Mouse (Mus musculus): ENCODE results near the gene Itga2b.
"Not testable (repeated sequence)": the region's sequence is repeated elsewhere in the genome, so short reads cannot be mapped to it uniquely, and the experiment has no call there.

Itga2b gene

GRCm38 (mm10) chr11:102410345-102410744 is 59.6 kb downstream of the Itga2b start:
- DNase-seq = not testable (repeated sequence)

DNA sequence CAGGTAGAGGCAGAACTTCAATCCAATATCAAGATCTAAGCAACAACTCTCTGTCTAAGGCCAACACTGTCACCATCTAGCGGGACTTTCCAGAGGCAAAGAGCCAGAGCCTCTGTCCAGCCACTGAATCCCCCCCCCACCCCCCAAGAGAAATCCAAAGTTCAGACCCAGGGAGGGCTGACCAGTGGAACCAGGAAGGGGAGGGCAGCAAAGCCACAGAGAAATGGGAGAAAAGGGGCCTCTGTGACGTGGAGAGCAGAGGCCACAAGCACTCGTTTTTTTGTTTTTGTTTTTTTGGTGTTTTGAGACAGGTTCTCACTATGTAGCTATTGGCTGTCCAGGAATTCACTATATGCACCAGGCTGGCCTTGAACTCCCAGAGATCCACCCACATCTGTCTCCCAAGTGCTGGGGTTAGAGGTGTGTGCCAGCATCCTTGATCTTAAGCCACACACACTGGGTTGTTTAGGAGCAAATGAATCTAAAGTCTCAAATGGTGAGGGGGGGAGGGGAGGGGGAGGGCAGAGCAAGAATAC is 60.1 kb downstream of the Itga2b start:
- DNase-seq = no peak

GRCm38 (mm10) chr11:102408888-102409794 is 60.8 kb downstream of the Itga2b start:
- peak; percentile 37 for DNase-seq

GRCm38 (mm10) chr11:102408344-102408876 is 61.5 kb downstream of the Itga2b start:
- DNase-seq = peak; percentile 97

DNA sequence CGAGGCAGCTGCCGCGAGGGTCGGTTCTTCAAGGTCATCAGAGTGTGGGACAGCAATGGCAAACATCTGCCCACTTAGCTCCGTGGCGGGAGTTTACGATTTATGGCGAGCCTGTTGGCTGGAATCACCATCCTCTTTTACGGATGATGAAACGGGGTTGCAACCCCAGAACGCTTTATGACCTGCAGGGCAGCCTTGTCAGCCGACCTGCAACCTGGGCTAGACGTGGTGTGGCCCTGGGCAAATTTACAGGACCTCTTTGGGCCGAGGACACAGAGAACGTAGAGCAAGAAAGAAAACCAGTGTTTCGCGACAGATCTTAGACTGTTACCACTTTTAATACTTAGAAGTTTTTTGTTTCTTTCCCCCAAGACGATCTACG is 62.1 kb downstream of the Itga2b start, which contains the start of gene Slc25a39:
Gene Slc25a39, minus strand, starts transcription at position 113 of the 382 bp plus-strand sequence.
- no peak for DNase-seq

- peak; percentile 93 for DNase-seq
Observed at GRCm38 (mm10) chr11:102406900-102407833, 62.8 kb downstream of the Itga2b start.

DNA sequence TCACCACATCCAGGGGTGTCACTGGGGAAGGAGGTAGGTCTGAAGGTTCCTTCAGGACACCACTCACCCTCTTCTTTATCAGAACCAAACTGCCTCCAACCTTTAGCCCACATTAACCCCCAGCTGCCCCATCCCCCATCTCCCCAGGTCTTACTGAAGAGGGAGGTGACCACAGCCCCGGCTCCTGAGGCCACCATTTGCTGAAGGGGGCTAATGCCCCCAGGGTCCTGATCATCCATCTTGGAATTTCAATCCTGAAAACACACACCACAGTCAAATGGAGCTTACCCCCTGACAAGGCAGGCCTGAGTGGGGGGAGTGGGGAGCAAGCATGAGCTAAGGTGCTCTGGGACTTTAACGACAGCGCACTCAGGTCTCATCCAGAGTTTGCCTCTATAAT is 63.5 kb downstream of the Itga2b start:
- no peak for DNase-seq

- DNase-seq = no peak
Observed at GRCm38 (mm10) chr11:102405544-102406285, 64.2 kb downstream of the Itga2b start.

- peak; percentile 43 for DNase-seq
Observed at GRCm38 (mm10) chr11:102404161-102405010, 65.5 kb downstream of the Itga2b start.

- DNase-seq = no peak
Observed at GRCm38 (mm10) chr11:102403657-102404056, 66.3 kb downstream of the Itga2b start.

All from kidney, adult 18-20 months (tissue).